Mouse (Mus musculus) limb, embryonic 12.5 days (tissue): ENCODE data around the gene Cdc42ep4. TPM values are rescaled to one million over a fixed set of nuclear protein-coding genes. Genes with fewer than 3 reads are reported as not detected.

ENCODE experiments used
- ATAC-seq: fragments of 200-750 bp; cut with Nextera tagmentation; 2 replicates; pipeline ENCODE4 v1.8.0; 2017; ENCODE audit warnings: low read depth, moderate TSS enrichment; ENCODE audit not compliant: insufficient number of reproducible peaks, insufficient read depth, low FRiP score, low TSS enrichment
- H3K27ac ChIP-seq: fragments of 300-500 bp; sonication (generic); 2 replicates; pipeline ENCODE4 v1.5.1; 2016; ENCODE audit warnings: mild to moderate bottlenecking, moderate library complexity
- H3K27me3 ChIP-seq: fragments of 300-500 bp; sonication (generic); 2 replicates; pipeline ENCODE4 v1.6.1; 2016; ENCODE audit warnings: mild to moderate bottlenecking, moderate library complexity
- H3K36me3 ChIP-seq: fragments of 300-500 bp; sonication (generic); 2 replicates; pipeline ENCODE4 v1.6.1; 2016; ENCODE audit warnings: mild to moderate bottlenecking, moderate library complexity
- H3K4me1 ChIP-seq: fragments of 300-500 bp; sonication (generic); replicated peaks from 2 replicates; pipeline ENCODE4 v1.6.1; 2016
- H3K4me2 ChIP-seq: fragments of 300-500 bp; sonication (generic); 2 replicates; pipeline ENCODE4 v1.6.1; 2016; ENCODE audit warnings: mild to moderate bottlenecking, moderate library complexity
- H3K4me3 ChIP-seq: fragments of 300-500 bp; sonication (generic); replicated peaks from 2 replicates; pipeline ENCODE4 v1.5.1; 2016; ENCODE audit warnings: mild to moderate bottlenecking
- H3K9ac ChIP-seq: fragments of 300-500 bp; sonication (generic); replicated peaks from 2 replicates; pipeline ENCODE4 v1.6.1; 2016; ENCODE audit warnings: mild to moderate bottlenecking, moderate library complexity
- H3K9me3 ChIP-seq: fragments of 300-500 bp; sonication (generic); 2 replicates; pipeline ENCODE4 v1.6.1; 2016; ENCODE audit warnings: mild to moderate bottlenecking, moderate library complexity
- WGBS: fragments of 180-500 bp; shearing (Covaris S2); methylation state at CpG from one replicate; pipeline ENCODE4 v1.1.7; 2016; 5-methylcytosine and 5-hydroxymethylcytosine counted together
- polyA plus RNA-seq: library from polyadenylated mRNA; unstranded; fragments of >200 nt; fragmentation: Nextera tagmentation; extraction: Ambion mirVana; gene quantifications from 2 replicates; pipeline ENCODE4 v1.2.1, GENCODE M21; 2016

Gene Cdc42ep4
- polyA plus RNA-seq, 1 experiment from 2014 or later = 119 TPM

GRCm38 (mm10) chr11:113715078-113715674 lies 36.5 kb downstream of the Cdc42ep4 start:
- H3K9me3 ChIP-seq = no peaks in the 10 kb centered on the region
- no peak for ATAC-seq
- no peak overlapping the region for H3K4me2 ChIP-seq
- no peaks in the 10 kb centered on the region for H3K27me3 ChIP-seq
- WGBS = 67% methylated on average over 7 of the region's 7 CpGs
- H3K4me3 ChIP-seq = no peak overlapping the region
- peaks cover 18% of the 10 kb centered on the region for H3K4me1 ChIP-seq
- H3K27ac ChIP-seq = no peak overlapping the region
- H3K36me3 ChIP-seq = no peaks in the 10 kb centered on the region
- H3K9ac ChIP-seq = no peak overlapping the region

DNA sequence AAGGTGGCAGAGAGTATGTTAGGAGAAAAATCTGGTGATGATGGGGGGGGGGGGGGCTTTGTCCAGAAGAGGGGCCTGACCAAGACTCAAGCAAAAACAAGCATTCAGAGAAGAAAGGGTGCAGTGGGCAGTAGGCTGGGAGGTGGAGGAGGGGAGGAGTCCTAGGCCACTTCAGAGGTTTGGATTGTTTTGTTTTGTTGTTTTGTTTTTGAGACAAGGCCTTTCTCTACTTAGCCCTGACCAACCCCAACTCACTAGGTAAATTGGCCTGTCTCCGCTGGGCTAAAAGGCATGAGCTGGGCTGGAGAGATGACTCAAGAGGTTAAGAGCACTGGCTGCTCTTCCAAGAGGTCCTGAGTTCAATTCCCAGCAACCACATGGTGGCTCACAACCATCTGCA lies 40.6 kb downstream of the Cdc42ep4 start:
- WGBS = 67% methylated on average over 1 of the region's 1 CpGs
- H3K4me1 ChIP-seq = peaks cover 27% of the 10 kb centered on the region
- H3K4me3 ChIP-seq = no peak overlapping the region
- H3K9ac ChIP-seq = no peak overlapping the region
- no peak for ATAC-seq
- H3K27me3 ChIP-seq = peaks cover 16% of the 10 kb centered on the region
- H3K4me2 ChIP-seq = 0 out of 2 replicates have a peak overlapping the region, but pooled peaks have one; percentile 32
- no peaks in the 10 kb centered on the region for H3K9me3 ChIP-seq
- H3K27ac ChIP-seq = no peak overlapping the region; the same call in 1 of the 2 replicates
- H3K36me3 ChIP-seq = peaks cover 9% of the 10 kb centered on the region; the same call in 1 of the 2 replicates

DNA sequence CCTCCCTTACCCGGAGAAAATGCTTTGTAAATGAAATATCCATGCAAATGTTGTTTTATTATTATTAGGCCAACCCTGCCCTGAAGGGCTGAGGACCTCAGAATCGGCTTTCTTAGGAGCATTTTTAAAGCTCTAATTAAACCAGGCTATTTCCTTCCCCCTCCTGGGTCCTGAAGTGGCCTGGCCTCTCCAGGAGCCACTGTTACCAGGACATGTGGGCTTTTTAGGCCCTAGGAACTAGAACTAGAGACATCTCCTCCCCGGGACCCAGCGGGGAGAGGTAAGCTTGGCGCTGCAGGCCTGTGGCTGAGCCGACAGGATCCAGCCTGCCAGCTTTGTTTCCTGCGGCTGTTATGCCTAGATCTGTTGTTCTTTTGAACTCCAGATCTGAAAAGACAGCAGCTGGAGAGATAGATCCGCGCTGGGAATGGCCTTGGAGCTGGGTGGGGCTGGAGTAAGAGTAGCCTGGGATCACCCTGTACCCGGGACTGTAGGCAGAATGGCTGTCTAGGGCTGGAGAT lies 41.4 kb downstream of the Cdc42ep4 start:
- no peak overlapping the region for H3K4me3 ChIP-seq
- H3K9ac ChIP-seq = peak overlapping the region; percentile 40; the same call in 1 of the 2 replicates
- H3K27me3 ChIP-seq = peaks cover 16% of the 10 kb centered on the region
- H3K27ac ChIP-seq = peak overlapping the region; percentile 79
- 2% methylated on average over 10 of the region's 10 CpGs for WGBS
- peaks cover 9% of the 10 kb centered on the region; the same call in 1 of the 2 replicates for H3K36me3 ChIP-seq
- no peaks in the 10 kb centered on the region for H3K9me3 ChIP-seq
- H3K4me1 ChIP-seq = peaks cover 27% of the 10 kb centered on the region
- ATAC-seq = peak; percentile 12; the same call in 1 of the 2 replicates
- H3K4me2 ChIP-seq = peak overlapping the region; percentile 32

DNA sequence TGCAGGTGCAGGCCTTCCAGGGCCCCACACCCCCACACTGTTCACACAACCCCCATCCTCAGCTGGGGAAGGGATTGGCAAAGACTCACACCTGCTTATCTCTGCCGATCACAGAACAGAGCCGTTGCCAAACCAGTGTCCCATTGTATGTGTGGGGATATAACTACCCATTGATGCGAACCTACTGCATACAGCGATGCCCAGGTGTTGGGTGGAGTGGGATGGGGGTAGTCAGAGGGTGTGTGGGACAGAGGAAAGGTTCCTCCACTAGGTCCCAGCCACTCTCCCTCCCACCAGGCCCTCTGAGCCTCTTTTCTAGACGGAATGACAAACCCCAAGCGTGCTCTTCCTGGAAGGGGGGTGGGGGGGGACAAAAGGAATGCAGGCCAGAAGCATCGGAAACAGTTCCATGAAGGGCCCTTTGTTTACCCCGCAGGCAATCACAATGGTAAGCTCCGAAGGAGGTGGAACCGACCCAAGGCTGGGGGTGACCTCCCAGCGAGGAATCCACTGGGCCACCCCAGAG lies 41.9 kb downstream of the Cdc42ep4 start, which contains the start of gene Cpsf4l:
TSS of gene Cpsf4l (minus strand) at position 287 of the 526 bp plus-strand sequence.
- no peak within 1 kb of the TSS for H3K4me3 ChIP-seq
- peak within 1 kb of the TSS; percentile 32 for H3K4me2 ChIP-seq
- 12% methylated on average over 11 of the region's 11 CpGs for WGBS
- peaks cover 27% of the 10 kb centered on the region for H3K4me1 ChIP-seq
- H3K36me3 ChIP-seq = peaks cover 9% of the 10 kb centered on the region; the same call in 1 of the 2 replicates
- H3K9me3 ChIP-seq = no peaks in the 10 kb centered on the region
- H3K9ac ChIP-seq = peak within 1 kb of the TSS; percentile 40
- peaks cover 16% of the 10 kb centered on the region for H3K27me3 ChIP-seq
- H3K27ac ChIP-seq = peak within 1 kb of the TSS; percentile 79
- peak; percentile 43; the same call in 1 of the 2 replicates for ATAC-seq

DNA sequence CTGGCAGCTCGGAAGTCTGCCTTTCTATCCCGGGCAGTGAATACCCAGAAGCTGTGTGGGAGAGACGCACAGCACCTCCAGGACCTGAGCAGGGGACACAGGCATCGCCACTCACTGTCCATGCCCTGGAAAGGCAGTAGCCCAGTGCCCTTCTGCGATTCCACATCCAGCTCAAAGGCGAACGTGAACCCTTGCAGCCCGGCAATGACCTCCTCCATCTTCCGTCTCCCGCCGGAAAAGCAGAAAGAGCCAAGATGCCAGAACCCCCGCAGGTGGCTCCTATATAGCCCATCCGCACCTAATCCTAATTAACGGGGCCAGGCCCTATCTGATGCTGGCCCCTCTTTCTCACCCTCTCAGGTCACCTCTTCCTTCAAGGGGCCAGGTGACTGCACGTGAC lies 42.4 kb downstream of the Cdc42ep4 start:
- Histone ChIP-seq H3K27me3 (peaks cover 16% of the 10 kb centered on the region), H3K4me1 (peaks cover 27% of the 10 kb centered on the region), H3K4me2 (peak overlapping the region; percentile 32), H3K36me3 (peaks cover 9% of the 10 kb centered on the region; the same call in 1 of the 2 replicates), H3K9ac (no peak overlapping the region), H3K4me3 (no peak overlapping the region), H3K27ac (no peak overlapping the region), H3K9me3 (no peaks in the 10 kb centered on the region)
- 12% methylated on average over 15 of the region's 15 CpGs for WGBS
- 0 out of 2 replicates have a peak, but pooled peaks have one; percentile 7 for ATAC-seq

DNA sequence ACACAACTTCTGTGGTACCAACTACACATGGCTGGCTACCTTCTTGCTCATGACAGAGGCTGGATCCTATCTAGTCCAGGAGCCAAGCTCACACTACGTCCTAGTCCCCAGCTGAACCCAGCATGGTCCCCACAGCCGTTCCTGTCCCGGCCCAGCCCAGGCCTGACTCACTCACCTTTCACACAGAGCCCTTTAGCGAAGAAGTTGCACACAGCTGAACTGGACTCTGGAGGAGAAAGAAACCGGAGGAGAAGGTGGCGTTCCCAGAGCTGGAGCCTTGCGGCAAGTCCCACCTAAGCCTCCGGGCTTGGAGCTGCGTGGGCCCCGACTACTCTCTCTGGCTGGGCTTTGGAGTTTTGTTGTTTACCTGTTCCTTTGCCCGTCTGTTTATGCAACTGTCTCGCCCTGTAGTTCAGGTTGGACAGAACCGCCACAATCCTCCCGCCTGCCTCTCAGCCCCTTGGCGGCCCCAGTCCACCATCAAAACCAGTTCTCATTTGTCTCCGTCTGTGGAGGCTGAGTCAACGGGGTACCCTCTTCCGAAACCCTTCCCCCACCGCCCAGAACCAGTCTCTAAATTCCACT lies 43.0 kb downstream of the Cdc42ep4 start:
- 48% methylated on average over 19 of the region's 19 CpGs for WGBS
- peaks cover 27% of the 10 kb centered on the region for H3K4me1 ChIP-seq
- peaks cover 9% of the 10 kb centered on the region; the same call in 1 of the 2 replicates for H3K36me3 ChIP-seq
- no peak overlapping the region for H3K27ac ChIP-seq
- no peak overlapping the region for H3K9ac ChIP-seq
- H3K4me2 ChIP-seq = peak overlapping the region; percentile 32; the same call in 1 of the 2 replicates
- ATAC-seq = no peak
- no peak overlapping the region for H3K4me3 ChIP-seq
- no peaks in the 10 kb centered on the region for H3K9me3 ChIP-seq
- H3K27me3 ChIP-seq = peaks cover 16% of the 10 kb centered on the region

DNA sequence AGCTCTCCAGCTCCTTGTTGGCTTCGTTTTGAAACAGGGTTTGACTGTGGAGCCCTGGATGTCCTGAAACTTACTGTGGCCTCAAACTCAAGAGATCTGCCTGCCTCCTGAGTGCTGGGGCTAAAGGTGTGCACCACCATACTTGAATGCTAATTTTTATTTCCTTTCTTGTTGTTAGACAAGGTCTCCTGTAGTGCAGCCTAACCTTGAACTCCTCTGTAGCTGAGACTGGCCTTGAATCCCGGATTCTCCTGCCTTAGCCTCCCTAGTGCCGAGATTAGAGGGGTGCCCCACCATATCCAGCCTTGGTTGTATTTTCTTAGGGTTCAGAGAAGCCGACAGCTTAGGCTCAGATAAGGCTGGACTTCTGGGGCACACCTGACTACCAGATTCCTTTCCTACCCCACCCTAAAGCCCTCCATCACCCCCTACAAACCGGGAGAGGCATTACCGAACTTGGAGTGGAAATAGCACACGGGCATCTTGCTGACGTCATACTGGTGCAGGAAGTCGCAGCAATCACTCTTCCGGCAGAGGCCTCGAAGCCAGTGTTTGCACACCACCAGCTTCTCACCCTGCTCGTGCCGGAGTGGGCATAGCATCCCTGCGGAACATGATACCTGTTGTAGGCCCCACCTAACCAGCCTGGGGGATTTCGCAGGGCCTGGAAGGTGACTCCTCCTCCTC lies 45.6 kb downstream of the Cdc42ep4 start:
- 81% methylated on average over 15 of the region's 15 CpGs for WGBS
- H3K4me2 ChIP-seq = no peak overlapping the region
- H3K4me3 ChIP-seq = no peak overlapping the region
- no peak overlapping the region for H3K27ac ChIP-seq
- peaks cover 16% of the 10 kb centered on the region for H3K27me3 ChIP-seq
- H3K36me3 ChIP-seq = peaks cover 19% of the 10 kb centered on the region; the same call in 1 of the 2 replicates
- H3K9ac ChIP-seq = no peak overlapping the region
- H3K4me1 ChIP-seq = peaks cover 27% of the 10 kb centered on the region
- no peak for ATAC-seq
- H3K9me3 ChIP-seq = no peaks in the 10 kb centered on the region

GRCm38 (mm10) chr11:113703758-113704157 lies 47.9 kb downstream of the Cdc42ep4 start:
- peak; percentile 32; the same call in 1 of the 2 replicates for ATAC-seq
- H3K4me1 ChIP-seq = peaks cover 4% of the 10 kb centered on the region
- no peak overlapping the region for H3K27ac ChIP-seq
- H3K36me3 ChIP-seq = peaks cover 24% of the 10 kb centered on the region; the same call in 1 of the 2 replicates
- no peak overlapping the region for H3K4me2 ChIP-seq
- WGBS = 34% methylated on average over 5 of the region's 5 CpGs
- H3K27me3 ChIP-seq = peaks cover 7% of the 10 kb centered on the region
- H3K9ac ChIP-seq = no peak overlapping the region
- no peaks in the 10 kb centered on the region for H3K9me3 ChIP-seq
- H3K4me3 ChIP-seq = no peak overlapping the region

DNA sequence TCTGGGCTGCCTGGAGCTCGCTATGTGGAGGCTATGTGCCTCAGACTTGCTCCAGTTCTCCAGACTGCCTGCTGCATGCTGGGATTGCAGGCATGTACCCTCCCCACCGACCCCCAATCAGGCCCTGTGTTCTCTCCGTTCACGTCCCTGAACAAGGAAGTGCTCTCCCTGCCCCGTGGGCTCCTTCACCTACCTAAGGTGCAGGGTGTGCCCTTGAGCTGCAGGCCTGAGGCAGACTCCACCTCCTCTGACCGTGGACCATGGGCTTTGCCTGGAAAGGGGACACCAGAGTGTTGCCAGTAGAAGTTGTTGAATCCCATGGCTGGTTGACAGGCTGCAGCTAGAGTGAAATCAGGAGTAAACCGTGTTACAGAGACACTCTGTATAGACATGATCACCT lies 52.0 kb downstream of the Cdc42ep4 start:
- Histone ChIP-seq H3K4me1 (no peaks in the 10 kb centered on the region; the same call in 1 of the 2 replicates), H3K27ac (no peak overlapping the region), H3K9ac (no peak overlapping the region), H3K27me3 (no peaks in the 10 kb centered on the region), H3K9me3 (0 out of 2 replicates have a peak, but pooled peaks cover 5% of the 10 kb centered on the region), H3K4me2 (no peak overlapping the region), H3K36me3 (peaks cover 55% of the 10 kb centered on the region), H3K4me3 (no peak overlapping the region)
- ATAC-seq = no peak
- 81% methylated on average over 7 of the region's 7 CpGs for WGBS

DNA sequence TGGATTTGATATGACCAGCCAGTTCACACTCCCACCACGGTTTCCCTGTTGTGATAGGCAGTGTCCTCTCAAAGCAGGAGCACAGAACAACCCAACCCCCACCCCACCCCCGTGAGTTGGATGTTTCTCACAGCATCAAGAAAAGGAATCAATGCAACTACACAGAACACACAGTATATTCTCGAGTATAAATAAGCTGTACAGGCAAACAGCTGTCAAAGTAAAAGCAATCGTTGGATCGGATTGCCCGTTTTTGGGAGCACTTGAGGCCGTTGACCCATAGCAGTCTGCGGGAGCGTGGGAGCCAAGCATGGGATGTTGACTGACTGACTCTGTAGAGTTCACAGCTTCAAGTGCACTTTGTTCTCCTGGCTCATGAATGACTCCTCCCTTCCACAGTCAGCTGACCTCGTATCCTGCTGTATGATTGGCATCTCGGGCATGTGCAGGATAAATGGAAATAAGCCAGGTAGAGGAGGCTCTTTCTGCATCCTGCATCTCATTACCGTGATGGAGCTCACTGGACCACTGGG lies 53.6 kb downstream of the Cdc42ep4 start:
- H3K27ac ChIP-seq = no peak overlapping the region
- H3K27me3 ChIP-seq = no peaks in the 10 kb centered on the region
- 0 out of 2 replicates have a peak, but pooled peaks cover 5% of the 10 kb centered on the region for H3K9me3 ChIP-seq
- WGBS = 89% methylated on average over 12 of the region's 12 CpGs
- no peak overlapping the region for H3K4me3 ChIP-seq
- no peak overlapping the region for H3K9ac ChIP-seq
- no peak for ATAC-seq
- H3K4me2 ChIP-seq = no peak overlapping the region
- no peaks in the 10 kb centered on the region for H3K4me1 ChIP-seq
- H3K36me3 ChIP-seq = peaks cover 71% of the 10 kb centered on the region
